1 mouse cellular context compared by ENCODE assay signal in the genomic region with DNA sequence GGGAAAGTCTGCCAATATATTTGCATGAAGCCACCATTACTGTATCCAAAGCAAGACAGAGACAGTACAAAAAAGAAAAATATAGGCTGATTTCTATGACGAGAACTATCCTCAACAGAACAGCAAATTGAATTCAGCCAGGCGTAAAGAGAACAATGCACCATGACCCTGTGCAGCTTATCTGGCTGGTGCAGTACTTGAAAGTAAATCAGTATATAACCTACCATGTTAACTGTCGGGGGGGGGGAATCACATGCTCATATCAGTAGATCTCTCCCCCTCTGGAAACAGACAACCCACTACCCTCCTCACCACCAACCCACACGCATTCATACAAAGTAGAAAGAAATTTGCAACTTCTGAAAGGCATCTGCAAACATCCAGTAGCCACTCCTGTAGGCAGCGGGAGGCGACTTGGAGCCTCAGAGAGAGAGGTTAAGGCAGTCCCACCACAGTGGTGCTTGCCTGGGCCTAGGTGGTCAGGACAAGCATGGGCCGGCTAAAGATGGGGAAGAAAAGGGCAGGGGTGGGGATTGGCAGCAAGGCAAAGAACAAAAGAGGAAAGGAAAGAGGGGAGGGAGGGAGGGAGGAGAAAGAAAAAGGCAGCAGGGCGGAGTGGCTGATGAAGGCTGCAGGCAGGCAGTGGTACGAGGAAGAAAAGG.
A peak's percentile ranks its signal among the peaks of the same experiment; 100 is the strongest.
TF ChIP-seq lines count a peak whose summit lies in the region.

No protein-coding gene starts in this region.

TF ChIP-seq in MEL, 35 proteins besides CTCF, POLR2A, EP300 and RAD21 (continued from another document):
- TF ChIP-seq USF1 (IDR thresholded peaks at IDR 0.05; ENCODE audit: low read depth, low read length) (peak; percentile 47; the same call in 1 of the 2 replicates), TBP (IDR thresholded peaks at IDR 0.05; ENCODE audit: low read depth, low read length) (no peak), KAT2A (conservative IDR thresholded peaks at IDR 0.05; ENCODE audit: low read depth, low read length) (no peak; the same call in 1 of the 2 replicates), ZMIZ1 (IDR thresholded peaks at IDR 0.05; ENCODE audit: low read depth, low read length) (no peak), TAL1 (IDR thresholded peaks at IDR 0.05; ENCODE audit: low read length) (peak; percentile 61), MAX (IDR thresholded peaks at IDR 0.05; ENCODE audit: low read length) (no peak), MXI1 (IDR thresholded peaks at IDR 0.05; ENCODE audit: low read depth, low read length) (no peak), JUND (IDR thresholded peaks at IDR 0.05; ENCODE audit: low read depth, low read length) (no peak), GATA1 (IDR thresholded peaks at IDR 0.05; ENCODE audit: low read depth, low read length) (peak; percentile 84), NELFE (IDR thresholded peaks at IDR 0.05; ENCODE audit: low read depth, low read length) (no peak), MYB (IDR thresholded peaks at IDR 0.05; ENCODE audit: low read depth, low read length) (0 out of 2 replicates have a peak, but pooled peaks have one; percentile 48), BHLHE40 (IDR thresholded peaks at IDR 0.05; ENCODE audit: borderline replicate concordance, low read depth, low read length) (peak; percentile 40; the same call in 1 of the 2 replicates), NRF1 (IDR thresholded peaks at IDR 0.05; ENCODE audit: insufficient read depth, low read depth, low read length, poor library complexity, severe bottlenecking) (no peak), RCOR1 (IDR thresholded peaks at IDR 0.05; ENCODE audit: low read depth, low read length) (peak; percentile 95), POLR2AphosphoS5 (IDR thresholded peaks at IDR 0.05; ENCODE audit: borderline replicate concordance, low read depth, low read length) (no peak), POLR2AphosphoS2 (IDR thresholded peaks at IDR 0.05; ENCODE audit: low read length) (no peak), HCFC1 (IDR thresholded peaks at IDR 0.05; ENCODE audit: low read depth, low read length) (0 out of 2 replicates have a peak, but pooled peaks have one; percentile 28), TCF12 (IDR thresholded peaks at IDR 0.05; ENCODE audit: low read depth, low read length) (peak; percentile 76)
